Mouse (Mus musculus): Measurements from ENCODE around the gene Igf2bp3.

- TF ChIP-seq CTCF (IDR thresholded peaks at IDR 0.05; ENCODE audit: control insufficient read depth, insufficient read depth, insufficient replicate concordance, low read depth, low read length) (no peak), POLR2A (IDR thresholded peaks at IDR 0.05; ENCODE audit: control insufficient read depth, low read depth, low read length) (no peak)
These were observed 76.4 kb downstream of the Igf2bp3 start for GRCm38 (mm10) chr6:49138159-49139051.
